Mouse (Mus musculus) NIH3T3 (cell line): Measurements from ENCODE around the gene Trappc5.

Experiments
- DNase-seq: peaks from one replicate; pipeline ENCODE4 v3.0.0-alpha.2; 2012; ENCODE audit warnings: low read depth

Trappc5 gene

DNA sequence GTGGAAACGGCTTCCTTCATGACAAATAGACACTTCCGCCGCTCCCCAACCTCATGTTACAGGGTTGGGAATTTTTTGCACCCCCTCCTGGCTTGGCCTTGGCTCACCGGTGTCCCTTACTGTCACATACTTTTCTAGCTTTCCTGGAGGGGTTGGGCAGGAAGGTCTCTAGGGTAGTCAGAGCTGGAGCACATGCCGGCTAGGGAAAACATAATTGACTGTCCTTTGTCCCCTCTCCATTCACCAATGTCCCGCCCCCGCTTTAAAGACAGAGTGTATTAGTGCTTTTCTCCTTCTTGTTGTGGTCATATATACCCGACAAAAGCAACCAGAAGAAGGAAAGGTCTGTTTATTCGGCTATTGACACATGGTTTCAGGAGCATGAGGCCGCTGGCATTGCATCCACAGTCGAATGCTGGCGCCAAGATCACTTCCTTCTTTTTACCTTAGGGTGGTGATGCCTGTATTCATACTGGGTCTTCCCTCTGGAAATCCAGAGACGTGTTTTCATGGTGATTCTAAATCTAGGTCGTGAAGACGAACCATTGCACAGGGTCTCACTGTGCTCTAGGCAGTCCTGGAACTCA is 987 bp downstream of the Trappc5 start:
- no peak for DNase-seq

- DNase-seq: no peak
These were observed 2.7 kb downstream of the Trappc5 start for GRCm38 (mm10) chr8:3678831-3679230.

DNA sequence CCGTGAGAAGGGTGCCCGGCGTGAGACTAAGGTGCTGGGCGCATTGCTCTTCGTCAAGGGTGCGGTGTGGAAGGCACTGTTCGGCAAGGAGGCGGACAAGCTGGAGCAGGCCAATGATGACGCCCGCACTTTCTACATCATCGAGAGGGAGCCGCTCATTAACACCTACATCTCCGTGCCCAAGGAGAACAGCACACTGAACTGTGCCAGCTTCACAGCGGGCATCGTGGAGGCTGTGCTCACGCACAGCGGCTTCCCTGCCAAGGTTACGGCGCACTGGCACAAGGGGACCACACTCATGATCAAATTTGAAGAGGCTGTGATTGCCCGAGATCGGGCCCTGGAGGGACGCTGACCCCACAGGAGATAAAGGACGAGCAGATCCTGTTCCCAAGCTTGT is 3.1 kb downstream of the Trappc5 start:
- no peak for DNase-seq

GRCm38 (mm10) chr8:3679656-3680055 is 3.6 kb downstream of the Trappc5 start:
- DNase-seq: no peak

GRCm38 (mm10) chr8:3682435-3682834 is 6.3 kb downstream of the Trappc5 start:
- DNase-seq: no peak

DNA sequence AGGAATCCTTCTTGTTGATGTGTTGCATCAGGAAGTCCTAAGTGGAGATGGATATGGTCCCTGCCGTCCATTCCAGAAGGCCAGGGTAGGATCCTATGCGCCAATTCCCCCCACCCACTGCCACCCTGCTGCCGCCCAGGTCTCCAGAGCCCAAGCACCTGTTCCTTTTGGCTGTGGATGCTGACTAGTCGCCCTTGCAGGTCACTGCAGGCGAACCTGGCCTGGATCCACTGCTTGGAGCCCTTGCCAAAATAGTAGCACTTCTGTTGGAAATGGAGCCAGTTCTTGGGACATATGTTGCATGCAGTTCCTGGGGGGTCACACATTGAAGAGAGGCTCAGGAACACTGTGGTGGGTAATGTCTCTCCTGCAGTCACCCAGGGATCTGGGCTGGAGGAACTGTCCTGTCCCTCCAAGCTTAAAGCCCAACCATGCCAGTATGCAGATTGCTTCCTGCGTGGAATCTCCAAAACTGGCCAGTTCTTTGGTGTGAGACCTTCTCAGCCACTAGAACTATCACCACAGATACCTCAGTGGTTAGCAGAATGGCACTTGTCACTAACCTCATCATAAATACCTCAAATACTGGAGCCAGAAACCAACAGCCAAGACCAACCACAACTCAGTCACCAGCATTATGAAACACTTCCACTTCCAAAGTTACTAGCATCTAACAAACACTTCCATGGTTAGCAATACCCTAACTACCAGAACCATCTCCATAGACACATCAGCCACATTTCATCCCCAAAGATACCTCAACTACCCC is 7.5 kb downstream of the Trappc5 start:
- DNase-seq: no peak

GRCm38 (mm10) chr8:3684530-3684929 is 8.4 kb downstream of the Trappc5 start:
- no peak for DNase-seq

- DNase-seq: no peak
These were observed 9.3 kb downstream of the Trappc5 start for GRCm38 (mm10) chr8:3685422-3685821.

GRCm38 (mm10) chr8:3687537-3687936 is 11.4 kb downstream of the Trappc5 start:
- DNase-seq: no peak

- DNase-seq: peak; percentile 43
These were observed 14.7 kb downstream of the Trappc5 start for GRCm38 (mm10) chr8:3690774-3691173.

- DNase-seq: no peak
These were observed 18.0 kb downstream of the Trappc5 start, which contains the start of gene Fcer2a for GRCm38 (mm10) chr8:3694121-3694520. Gene Fcer2a (minus strand): TSS chr8:3694175.

- no peak for DNase-seq
These were observed 25.4 kb downstream of the Trappc5 start for GRCm38 (mm10) chr8:3701491-3701890.

- peak; percentile 44 for DNase-seq
These were observed 29.6 kb downstream of the Trappc5 start for GRCm38 (mm10) chr8:3705711-3706110.

DNA sequence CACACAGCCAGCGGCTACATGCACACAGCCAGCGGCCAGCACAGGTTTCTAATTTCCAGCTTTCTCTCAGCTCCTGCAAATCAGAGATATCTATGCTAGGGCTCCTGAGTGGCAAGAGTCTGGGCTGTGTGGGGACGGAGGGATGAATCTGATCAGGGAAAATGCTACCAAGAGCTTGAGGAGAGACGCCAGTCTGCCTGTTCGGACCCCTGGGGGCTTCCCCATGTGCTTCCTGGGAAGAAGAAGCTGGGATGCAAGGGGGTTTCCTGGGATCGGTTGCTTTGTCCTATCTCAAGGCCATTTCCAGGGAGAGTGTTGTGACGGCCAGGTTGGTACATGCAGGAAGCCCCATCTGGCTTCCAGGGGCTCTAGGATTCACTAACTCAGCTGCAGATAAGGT is 31.5 kb downstream of the Trappc5 start:
- DNase-seq: no peak

GRCm38 (mm10) chr8:3710312-3710711 is 34.2 kb downstream of the Trappc5 start:
- no peak for DNase-seq

GRCm38 (mm10) chr8:3711646-3712045 is 35.5 kb downstream of the Trappc5 start:
- no peak for DNase-seq

GRCm38 (mm10) chr8:3717321-3717954 is 41.3 kb downstream of the Trappc5 start:
- DNase-seq: no peak

GRCm38 (mm10) chr8:3718559-3718958 is 42.5 kb downstream of the Trappc5 start:
- peak; percentile 72 for DNase-seq

DNA sequence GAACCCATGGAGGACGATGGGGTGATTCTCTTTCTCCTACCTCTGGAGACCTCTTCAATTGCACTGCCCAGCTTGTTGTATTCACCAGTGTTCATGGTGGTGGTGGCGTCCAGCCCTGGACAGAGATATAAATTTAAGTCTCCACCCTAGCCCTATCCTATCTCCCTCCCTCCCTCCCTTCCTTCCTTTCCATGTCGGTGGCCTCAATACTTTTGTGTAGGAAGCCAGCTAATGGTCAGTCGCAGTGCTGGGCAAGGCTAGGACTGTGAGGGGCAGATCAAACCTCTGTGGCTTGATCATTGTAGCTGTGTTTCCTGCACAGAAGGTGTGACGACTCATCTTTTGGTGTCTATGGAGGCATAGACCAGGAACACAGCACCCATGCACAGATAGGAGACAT is 44.5 kb downstream of the Trappc5 start, which contains the start of gene Clec4g:
TSS of gene Clec4g (minus strand) at position 101 of the 400 bp plus-strand sequence.
- no peak for DNase-seq

- peak; percentile 21 for DNase-seq
These were observed 44.9 kb downstream of the Trappc5 start for GRCm38 (mm10) chr8:3721041-3721440.
